Mouse (Mus musculus): Measurements from ENCODE around the gene Acox2. TPM values are rescaled to one million over a fixed set of nuclear protein-coding genes. Genes with fewer than 3 reads are reported as not detected.

The Acox2 gene
- total RNA-seq, 2 experiments from 2014 or later, result 0.36 TPM; not detected in 1

- TF ChIP-seq CTCF (IDR thresholded peaks at IDR 0.05), result peak; percentile 44
- DNase-seq (ENCODE audit: extremely low spot score in 1 of 2, low spot score in 2 of 2), result no peak
- intact Hi-C loops (cut with DNase I), result loop anchor here (1.0 to 5.0 kb wide), 2 partner anchors 70 to 84 kb away; no protein-coding TSS in a partner anchor
- Histone ChIP-seq H3K27ac (no peak overlapping the region), H3K4me3 (no peak overlapping the region)
Measured at GRCm38 (mm10) chr14:8262242-8262641, 3.1 kb upstream of the Acox2 start.

- TF ChIP-seq CTCF (IDR thresholded peaks at IDR 0.05), result no peak
- no peak overlapping the region for H3K4me3 ChIP-seq
- DNase-seq (ENCODE audit: extremely low spot score in 1 of 2, low spot score in 2 of 2), result no peak
- no peak overlapping the region for H3K27ac ChIP-seq
- intact Hi-C loops (cut with DNase I), result loop anchor here (5.0 kb wide), 1 partner anchor 72 kb away; no protein-coding TSS in a partner anchor
Measured at GRCm38 (mm10) chr14:8260214-8260613, 1.1 kb upstream of the Acox2 start.

- Histone ChIP-seq H3K27ac (no peak overlapping the region), H3K4me3 (no peak overlapping the region)
- no peak for TF ChIP-seq CTCF (IDR thresholded peaks at IDR 0.05)
- DNase-seq (ENCODE audit: extremely low spot score in 1 of 2, low spot score in 2 of 2), result no peak
- intact Hi-C loops (cut with DNase I), result loop anchor here (5.0 to 10.0 kb wide), 2 partner anchors 84 to 166 kb away; partner anchors contain the start of gene Pdhb
Measured at GRCm38 (mm10) chr14:8258752-8259151, 401 bp downstream of the Acox2 start.

- Histone ChIP-seq H3K4me3 (no peak overlapping the region), H3K27ac (no peak overlapping the region)
- no peak for DNase-seq (ENCODE audit: extremely low spot score in 1 of 2, low spot score in 2 of 2)
- no peak for TF ChIP-seq CTCF (IDR thresholded peaks at IDR 0.05)
- intact Hi-C loops (cut with DNase I), result loop anchor here (5.0 to 10.0 kb wide), 2 partner anchors 83 to 166 kb away; partner anchors contain the start of gene Pdhb
Measured at GRCm38 (mm10) chr14:8258335-8258627, 872 bp downstream of the Acox2 start.

- no peak for DNase-seq (ENCODE audit: extremely low spot score in 1 of 2, low spot score in 2 of 2)
- Histone ChIP-seq H3K4me3 (no peak overlapping the region), H3K27ac (no peak overlapping the region)
- TF ChIP-seq CTCF (IDR thresholded peaks at IDR 0.05), result no peak
- intact Hi-C loops (cut with DNase I), result loop anchor here (5.0 to 10.0 kb wide), 2 partner anchors 83 to 165 kb away; partner anchors contain the start of gene Pdhb
Measured at GRCm38 (mm10) chr14:8257521-8258334, 1.4 kb downstream of the Acox2 start.

GRCm38 (mm10) chr14:8256881-8257280 is 2.3 kb downstream of the Acox2 start:
- TF ChIP-seq CTCF (IDR thresholded peaks at IDR 0.05), result no peak
- intact Hi-C loops (cut with DNase I), result loop anchor here (5.0 to 10.0 kb wide), 2 partner anchors 82 to 165 kb away; partner anchors contain the start of gene Pdhb
- no peak overlapping the region for H3K27ac ChIP-seq

GRCm38 (mm10) chr14:8256072-8256471 is 3.1 kb downstream of the Acox2 start:
- no peak for DNase-seq (ENCODE audit: extremely low spot score in 1 of 2, low spot score in 2 of 2)
- Histone ChIP-seq H3K27ac (no peak overlapping the region), H3K4me3 (no peak overlapping the region)
- TF ChIP-seq CTCF (IDR thresholded peaks at IDR 0.05), result no peak
- intact Hi-C loops (cut with DNase I), result loop anchor here (5.0 to 10.0 kb wide), 2 partner anchors 81 to 164 kb away; partner anchors contain the start of gene Pdhb

More at GRCm38 (mm10) chr14:8256881-8257280, 2.3 kb downstream of the Acox2 start:
- no peak overlapping the region for H3K4me3 ChIP-seq
- DNase-seq (ENCODE audit: extremely low spot score in 1 of 2, low spot score in 2 of 2), result no peak

- TF ChIP-seq CTCF (IDR thresholded peaks at IDR 0.05), result peak; percentile 59
Measured at GRCm38 (mm10) chr14:8255076-8255729, 4.0 kb downstream of the Acox2 start.

GRCm38 (mm10) chr14:8251330-8251885 is 7.7 kb downstream of the Acox2 start:
- DNase-seq (ENCODE audit: extremely low spot score in 1 of 2, low spot score in 2 of 2), result no peak
- intact Hi-C loops (cut with DNase I), result loop anchor here (10.0 kb wide), 1 partner anchor 77 kb away; the partner anchor contains the start of gene Pdhb
- no peak for TF ChIP-seq CTCF (IDR thresholded peaks at IDR 0.05)
- Histone ChIP-seq H3K4me3 (no peak overlapping the region), H3K27ac (no peak overlapping the region)

More at GRCm38 (mm10) chr14:8255076-8255729, 4.0 kb downstream of the Acox2 start:
- H3K27ac ChIP-seq, result no peak overlapping the region
- H3K4me3 ChIP-seq, result no peak overlapping the region
- peak; percentile 58 to 63 for DNase-seq (ENCODE audit: extremely low spot score in 1 of 2, low spot score in 2 of 2)
- intact Hi-C loops (cut with DNase I), result loop anchor here (5.0 to 10.0 kb wide), 2 partner anchors 80 to 163 kb away; partner anchors contain the start of gene Pdhb

- intact Hi-C loops (cut with DNase I), result loop anchor here (10.0 kb wide), 1 partner anchor 76 kb away; the partner anchor contains the start of gene Pdhb
- Histone ChIP-seq H3K4me3 (no peak overlapping the region), H3K27ac (no peak overlapping the region)
- DNase-seq (ENCODE audit: extremely low spot score in 1 of 2, low spot score in 2 of 2), result no peak
- no peak for TF ChIP-seq CTCF (IDR thresholded peaks at IDR 0.05)
Measured at GRCm38 (mm10) chr14:8250141-8250871, 8.8 kb downstream of the Acox2 start.

GRCm38 (mm10) chr14:8249206-8249605 is 9.9 kb downstream of the Acox2 start:
- intact Hi-C loops (cut with DNase I), result no loop called here
- H3K27ac ChIP-seq, result no peak overlapping the region
- DNase-seq (ENCODE audit: extremely low spot score in 1 of 2, low spot score in 2 of 2), result no peak
- TF ChIP-seq CTCF (IDR thresholded peaks at IDR 0.05), result no peak
- no peak overlapping the region for H3K4me3 ChIP-seq
